Mouse (Mus musculus): Measurements from ENCODE around the gene Nrxn3. TPM values are rescaled to one million over a fixed set of nuclear protein-coding genes. Genes with fewer than 3 reads are reported as not detected.

Gene Nrxn3
- polyA plus RNA-seq, 1 experiment from 2014 or later, result 6.3 TPM

- H3K27me3 ChIP-seq (ENCODE audit: control insufficient read depth, insufficient read depth, low read length), result no peaks in the 10 kb centered on the region
- no peak overlapping the region for H3K4me2 ChIP-seq (replicated peaks; ENCODE audit: low read depth, low read length)
- no peak overlapping the region for H3K4me3 ChIP-seq (ENCODE audit: low read depth, low read length)
- H3K36me3 ChIP-seq (ENCODE audit: control insufficient read depth, insufficient read depth, low read length), result no peaks in the 10 kb centered on the region
- H3K9ac ChIP-seq (replicated peaks; ENCODE audit: low read depth, low read length), result no peak overlapping the region
- 69% methylated on average over 4 of the region's 4 CpGs for WGBS
- ATAC-seq (ENCODE audit: insufficient number of reproducible peaks, insufficient read depth, low FRiP score, low read depth), result no peak
- no peak overlapping the region for H3K27ac ChIP-seq (ENCODE audit: low read length)
- no peaks in the 10 kb centered on the region for H3K4me1 ChIP-seq (ENCODE audit: control insufficient read depth, insufficient read depth, low read length)
- H3K9me3 ChIP-seq (ENCODE audit: control insufficient read depth, low read depth, low read length), result no peaks in the 10 kb centered on the region
Measured at GRCm38 (mm10) chr12:89255275-89255892, 532.7 kb downstream of the Nrxn3 start.

- Histone ChIP-seq H3K9ac (replicated peaks; ENCODE audit: low read depth, low read length) (no peak overlapping the region), H3K4me1 (ENCODE audit: control insufficient read depth, insufficient read depth, low read length) (no peaks in the 10 kb centered on the region), H3K27ac (ENCODE audit: low read length) (no peak overlapping the region), H3K4me3 (ENCODE audit: low read depth, low read length) (no peak overlapping the region), H3K27me3 (ENCODE audit: control insufficient read depth, insufficient read depth, low read length) (no peaks in the 10 kb centered on the region), H3K9me3 (ENCODE audit: control insufficient read depth, low read depth, low read length) (no peaks in the 10 kb centered on the region), H3K36me3 (ENCODE audit: control insufficient read depth, insufficient read depth, low read length) (no peaks in the 10 kb centered on the region), H3K4me2 (replicated peaks; ENCODE audit: low read depth, low read length) (no peak overlapping the region)
- WGBS, result 87% methylated on average over 3 of the region's 3 CpGs
- ATAC-seq (ENCODE audit: insufficient number of reproducible peaks, insufficient read depth, low FRiP score, low read depth), result no peak
Measured at GRCm38 (mm10) chr12:89258879-89259278, 536.2 kb downstream of the Nrxn3 start.

GRCm38 (mm10) chr12:89260076-89260475 lies 537.4 kb downstream of the Nrxn3 start:
- Histone ChIP-seq H3K4me1 (ENCODE audit: control insufficient read depth, insufficient read depth, low read length) (no peaks in the 10 kb centered on the region), H3K27me3 (ENCODE audit: control insufficient read depth, insufficient read depth, low read length) (no peaks in the 10 kb centered on the region), H3K36me3 (ENCODE audit: control insufficient read depth, insufficient read depth, low read length) (no peaks in the 10 kb centered on the region), H3K4me3 (ENCODE audit: low read depth, low read length) (no peak overlapping the region), H3K4me2 (replicated peaks; ENCODE audit: low read depth, low read length) (no peak overlapping the region), H3K27ac (ENCODE audit: low read length) (no peak overlapping the region), H3K9ac (replicated peaks; ENCODE audit: low read depth, low read length) (no peak overlapping the region), H3K9me3 (ENCODE audit: control insufficient read depth, low read depth, low read length) (no peaks in the 10 kb centered on the region)
- no peak for ATAC-seq (ENCODE audit: insufficient number of reproducible peaks, insufficient read depth, low FRiP score, low read depth)
- 88% methylated on average over 24 of the region's 24 CpGs for WGBS

GRCm38 (mm10) chr12:89262261-89262660 lies 539.6 kb downstream of the Nrxn3 start:
- H3K27ac ChIP-seq (ENCODE audit: low read length), result no peak overlapping the region
- no peak overlapping the region for H3K9ac ChIP-seq (replicated peaks; ENCODE audit: low read depth, low read length)
- H3K4me3 ChIP-seq (ENCODE audit: low read depth, low read length), result no peak overlapping the region
- WGBS, result 77% methylated on average over 1 of the region's 1 CpGs
- H3K4me1 ChIP-seq (ENCODE audit: control insufficient read depth, insufficient read depth, low read length), result no peaks in the 10 kb centered on the region
- no peaks in the 10 kb centered on the region for H3K36me3 ChIP-seq (ENCODE audit: control insufficient read depth, insufficient read depth, low read length)
- H3K4me2 ChIP-seq (replicated peaks; ENCODE audit: low read depth, low read length), result no peak overlapping the region
- ATAC-seq (ENCODE audit: insufficient number of reproducible peaks, insufficient read depth, low FRiP score, low read depth), result no peak
- no peaks in the 10 kb centered on the region for H3K9me3 ChIP-seq (ENCODE audit: control insufficient read depth, low read depth, low read length)
- no peaks in the 10 kb centered on the region for H3K27me3 ChIP-seq (ENCODE audit: control insufficient read depth, insufficient read depth, low read length)

GRCm38 (mm10) chr12:89282362-89283343 lies 560.0 kb downstream of the Nrxn3 start:
- Histone ChIP-seq H3K9me3 (ENCODE audit: control insufficient read depth, low read depth, low read length) (no peaks in the 10 kb centered on the region), H3K27me3 (ENCODE audit: control insufficient read depth, insufficient read depth, low read length) (no peaks in the 10 kb centered on the region), H3K36me3 (ENCODE audit: control insufficient read depth, insufficient read depth, low read length) (no peaks in the 10 kb centered on the region), H3K4me1 (ENCODE audit: control insufficient read depth, insufficient read depth, low read length) (no peaks in the 10 kb centered on the region), H3K9ac (replicated peaks; ENCODE audit: low read depth, low read length) (no peak overlapping the region), H3K4me3 (ENCODE audit: low read depth, low read length) (no peak overlapping the region), H3K4me2 (replicated peaks; ENCODE audit: low read depth, low read length) (no peak overlapping the region), H3K27ac (ENCODE audit: low read length) (no peak overlapping the region)
- WGBS, result 76% methylated on average over 6 of the region's 6 CpGs
- no peak for ATAC-seq (ENCODE audit: insufficient number of reproducible peaks, insufficient read depth, low FRiP score, low read depth)

GRCm38 (mm10) chr12:89284412-89284811 lies 561.7 kb downstream of the Nrxn3 start:
- ATAC-seq (ENCODE audit: insufficient number of reproducible peaks, insufficient read depth, low FRiP score, low read depth), result no peak
- H3K36me3 ChIP-seq (ENCODE audit: control insufficient read depth, insufficient read depth, low read length), result no peaks in the 10 kb centered on the region
- 87% methylated on average over 3 of the region's 3 CpGs for WGBS
- H3K27me3 ChIP-seq (ENCODE audit: control insufficient read depth, insufficient read depth, low read length), result no peaks in the 10 kb centered on the region
- no peak overlapping the region for H3K9ac ChIP-seq (replicated peaks; ENCODE audit: low read depth, low read length)
- H3K27ac ChIP-seq (ENCODE audit: low read length), result no peak overlapping the region
- no peaks in the 10 kb centered on the region for H3K4me1 ChIP-seq (ENCODE audit: control insufficient read depth, insufficient read depth, low read length)
- H3K9me3 ChIP-seq (ENCODE audit: control insufficient read depth, low read depth, low read length), result no peaks in the 10 kb centered on the region
- no peak overlapping the region for H3K4me2 ChIP-seq (replicated peaks; ENCODE audit: low read depth, low read length)
- H3K4me3 ChIP-seq (ENCODE audit: low read depth, low read length), result no peak overlapping the region

- WGBS, result 74% methylated on average over 4 of the region's 4 CpGs
- Histone ChIP-seq H3K27ac (ENCODE audit: low read length) (no peak overlapping the region), H3K9ac (replicated peaks; ENCODE audit: low read depth, low read length) (no peak overlapping the region), H3K4me2 (replicated peaks; ENCODE audit: low read depth, low read length) (no peak overlapping the region), H3K27me3 (ENCODE audit: control insufficient read depth, insufficient read depth, low read length) (no peaks in the 10 kb centered on the region), H3K4me1 (ENCODE audit: control insufficient read depth, insufficient read depth, low read length) (no peaks in the 10 kb centered on the region), H3K36me3 (ENCODE audit: control insufficient read depth, insufficient read depth, low read length) (no peaks in the 10 kb centered on the region), H3K4me3 (ENCODE audit: low read depth, low read length) (no peak overlapping the region), H3K9me3 (ENCODE audit: control insufficient read depth, low read depth, low read length) (no peaks in the 10 kb centered on the region)
- ATAC-seq (ENCODE audit: insufficient number of reproducible peaks, insufficient read depth, low FRiP score, low read depth), result no peak
Measured at GRCm38 (mm10) chr12:89287037-89287436, 564.4 kb downstream of the Nrxn3 start.

GRCm38 (mm10) chr12:89289589-89290274 lies 567.1 kb downstream of the Nrxn3 start:
- Histone ChIP-seq H3K9me3 (ENCODE audit: control insufficient read depth, low read depth, low read length) (no peaks in the 10 kb centered on the region), H3K9ac (replicated peaks; ENCODE audit: low read depth, low read length) (no peak overlapping the region), H3K4me3 (ENCODE audit: low read depth, low read length) (no peak overlapping the region), H3K27me3 (ENCODE audit: control insufficient read depth, insufficient read depth, low read length) (no peaks in the 10 kb centered on the region), H3K36me3 (ENCODE audit: control insufficient read depth, insufficient read depth, low read length) (no peaks in the 10 kb centered on the region), H3K4me2 (replicated peaks; ENCODE audit: low read depth, low read length) (no peak overlapping the region), H3K27ac (ENCODE audit: low read length) (no peak overlapping the region), H3K4me1 (ENCODE audit: control insufficient read depth, insufficient read depth, low read length) (no peaks in the 10 kb centered on the region)
- 68% methylated on average over 4 of the region's 4 CpGs for WGBS
- no peak for ATAC-seq (ENCODE audit: insufficient number of reproducible peaks, insufficient read depth, low FRiP score, low read depth)
